Mouse (Mus musculus) cerebellum, adult 8-10 months (tissue): ENCODE results near the gene Hnrnpu.

Experiments
- DNase-seq: peaks from one replicate; pipeline ENCODE4 v3.0.0; 2022

The Hnrnpu gene

DNA sequence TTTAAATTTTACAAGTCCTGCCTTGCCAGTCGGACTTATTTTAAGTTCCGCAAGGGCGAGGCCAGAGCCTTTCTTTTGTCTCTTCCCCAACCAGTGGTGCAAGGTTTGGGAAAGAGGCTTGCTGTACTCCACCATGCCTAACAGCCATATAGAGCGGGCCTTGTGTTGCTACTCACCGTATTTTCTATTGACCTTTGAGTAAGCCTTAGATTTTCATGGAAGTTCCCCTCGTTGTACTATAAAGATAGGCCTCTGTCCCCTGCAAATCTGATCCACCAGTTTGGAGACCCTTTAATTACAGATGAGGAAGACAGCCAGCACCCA is 683 bp upstream of the Hnrnpu start:
- DNase-seq, result peak; percentile 46

DNA sequence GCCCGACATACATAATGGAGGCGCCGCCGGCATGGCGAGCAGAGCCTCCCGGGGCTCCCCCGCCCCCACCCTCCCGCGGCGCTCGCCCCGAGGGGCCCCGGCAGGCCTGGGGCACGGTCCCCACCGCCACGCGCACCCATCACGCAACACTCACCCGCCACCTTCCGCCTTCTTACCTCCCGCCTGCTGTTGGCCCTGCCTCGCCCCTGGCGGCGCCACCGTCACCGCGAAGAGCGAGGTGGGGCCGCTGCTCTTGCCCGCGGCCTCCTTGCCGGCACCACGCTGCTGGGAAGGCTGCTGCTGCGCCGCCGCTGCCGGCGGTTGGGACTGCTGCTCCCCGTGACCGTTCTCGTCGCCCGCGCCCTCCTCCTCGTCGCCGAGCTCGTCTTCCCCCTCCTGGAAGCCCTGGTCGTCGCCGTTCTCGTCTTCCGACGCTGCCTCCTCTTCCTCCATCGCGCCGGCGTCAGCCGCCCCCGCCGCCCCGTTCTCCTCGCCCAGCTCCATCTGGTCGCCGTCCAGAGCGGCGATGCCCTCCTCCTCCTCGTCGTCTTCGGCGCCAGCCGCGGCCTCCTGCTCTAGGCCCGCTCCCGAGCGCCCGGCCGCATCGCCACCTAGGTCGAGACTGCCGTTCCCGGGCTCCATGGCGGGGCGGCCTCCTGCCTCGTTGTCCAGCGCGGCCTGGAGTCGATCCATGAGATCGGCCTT is 668 bp downstream of the Hnrnpu start:
- DNase-seq, result no peak

DNA sequence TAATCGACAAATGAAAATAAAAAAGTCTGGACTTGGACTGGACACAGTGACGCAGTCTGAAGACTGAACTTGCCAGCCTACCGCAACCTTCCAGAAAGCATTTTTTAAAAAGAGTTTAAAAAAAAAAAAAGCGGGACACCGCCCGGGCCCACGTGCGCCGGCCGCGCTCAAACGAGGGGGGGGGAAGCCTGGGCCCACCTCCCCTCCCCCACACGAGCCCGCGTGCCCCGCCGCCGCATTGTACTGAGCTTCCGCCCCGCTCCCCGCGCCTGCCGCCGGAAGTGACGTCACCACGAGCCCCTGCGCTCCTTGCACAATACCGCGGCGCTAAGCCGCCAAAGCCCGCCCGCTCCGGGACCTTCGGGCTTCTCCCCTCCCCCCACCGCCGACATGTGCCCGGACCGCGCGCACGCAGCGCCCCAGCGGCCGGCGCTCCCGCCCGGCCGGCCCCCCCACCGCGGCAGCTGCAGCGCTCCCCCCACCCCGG is 1.3 kb downstream of the Hnrnpu start:
- DNase-seq, result peak; percentile 87

DNA sequence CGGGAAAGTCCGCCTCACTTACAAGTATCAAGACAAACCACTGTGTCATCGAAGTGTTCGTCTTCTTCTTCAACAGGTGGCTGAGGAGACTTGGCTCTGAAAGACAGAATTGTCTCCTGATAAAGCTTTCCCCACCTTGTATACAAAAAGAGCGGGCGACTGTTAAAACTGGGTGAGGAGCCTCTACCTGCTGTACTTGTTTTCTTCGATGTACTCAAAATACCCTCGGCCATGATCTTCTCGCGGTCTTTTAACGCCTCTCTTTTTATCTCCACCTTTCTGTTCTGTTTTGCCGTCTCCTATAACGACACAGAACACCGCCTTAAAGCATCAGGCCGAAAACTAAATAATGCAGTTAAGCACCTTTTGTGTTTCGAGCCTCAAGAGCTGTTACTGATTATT is 1.7 kb downstream of the Hnrnpu start:
- no peak for DNase-seq

DNA sequence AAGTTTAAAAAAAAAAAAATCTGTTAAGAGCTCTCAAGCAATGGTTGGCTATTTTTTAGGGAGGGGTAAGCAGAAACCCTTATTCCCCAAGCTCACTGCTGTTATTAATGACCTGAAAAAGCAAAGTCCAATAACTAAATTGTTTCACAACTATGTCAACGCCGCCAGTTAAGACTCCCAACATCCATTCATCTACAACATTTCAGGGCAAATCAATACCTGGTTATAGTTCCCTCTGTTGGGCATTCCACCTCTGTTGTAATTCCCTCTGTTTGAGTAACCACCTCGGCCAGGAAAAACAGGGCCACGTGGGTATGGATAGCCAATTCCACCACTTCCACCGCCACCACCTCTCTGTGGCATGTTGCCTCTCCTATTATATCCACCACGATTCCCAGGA is 7.7 kb downstream of the Hnrnpu start:
- DNase-seq, result no peak

- DNase-seq, result no peak
Observed at GRCm38 (mm10) chr1:178329017-178329416, 8.6 kb downstream of the Hnrnpu start.

GRCm38 (mm10) chr1:178326950-178327349 is 10.6 kb downstream of the Hnrnpu start:
- no peak for DNase-seq

DNA sequence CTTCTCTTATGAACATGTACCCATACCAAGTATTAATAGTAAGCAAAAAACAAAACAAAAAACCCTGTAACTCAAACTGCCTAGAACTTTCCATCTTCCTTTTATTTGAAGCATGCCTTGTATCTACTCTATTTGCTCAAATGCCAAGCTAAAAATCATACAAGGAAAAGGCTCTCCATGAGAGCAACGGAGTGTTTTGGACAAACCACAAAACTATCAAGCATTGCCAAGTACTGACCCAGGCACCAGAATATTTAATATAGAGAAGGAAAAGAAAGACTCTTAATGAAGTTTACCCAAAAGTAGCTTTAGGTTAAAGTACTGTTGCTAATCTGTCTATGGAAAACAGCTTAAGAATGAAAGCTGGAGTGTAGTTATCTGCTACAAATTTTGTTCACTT is 11.2 kb downstream of the Hnrnpu start:
- no peak for DNase-seq

GRCm38 (mm10) chr1:178324568-178324967 is 13.0 kb downstream of the Hnrnpu start:
- no peak for DNase-seq

DNA sequence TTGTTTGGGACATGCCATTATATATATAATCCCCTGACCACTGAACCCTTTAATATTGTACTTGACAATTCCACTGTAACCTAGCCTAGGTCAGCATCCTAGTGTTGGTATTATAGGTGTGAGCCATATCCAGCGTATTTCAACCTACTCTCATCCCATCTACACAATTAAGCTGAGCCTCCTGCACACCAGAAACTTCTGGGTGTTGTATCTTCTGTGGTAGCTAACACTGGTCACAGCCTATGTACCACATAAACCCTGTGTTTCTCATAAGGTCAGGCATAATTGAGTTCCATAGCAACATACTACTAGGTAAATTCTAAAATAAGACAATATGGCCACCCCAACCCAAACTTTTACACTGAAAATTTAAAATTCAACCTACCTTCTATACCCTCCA is 14.4 kb downstream of the Hnrnpu start:
- DNase-seq, result no peak

DNA sequence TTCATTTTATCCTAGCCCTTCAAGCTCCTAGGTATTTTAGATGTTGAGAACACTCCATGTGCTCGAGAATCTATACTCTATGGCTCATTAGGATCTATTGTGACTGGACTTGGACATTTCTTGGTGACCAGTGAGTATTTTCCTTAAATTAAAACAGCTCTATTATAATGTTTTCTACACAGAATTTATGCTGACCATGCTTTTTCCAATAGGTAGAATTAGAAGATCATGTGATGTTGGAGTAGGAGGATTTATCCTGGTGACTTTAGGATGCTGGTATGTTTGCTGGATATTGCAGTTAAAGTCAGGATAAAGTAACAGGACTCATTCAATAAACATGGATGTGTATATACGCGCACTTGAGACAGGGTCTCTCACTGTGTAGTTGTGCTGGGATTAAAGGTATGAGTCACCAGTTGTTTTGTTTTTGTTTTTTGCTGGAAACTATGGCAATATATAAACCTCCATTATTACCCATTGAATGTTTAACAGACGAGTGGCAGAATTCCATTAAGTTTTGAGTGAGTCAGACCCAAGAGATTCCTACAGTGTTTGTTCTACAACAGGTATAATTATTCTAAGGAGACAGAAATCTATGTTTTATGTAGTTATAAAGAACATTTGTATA is 15.8 kb downstream of the Hnrnpu start:
- DNase-seq, result no peak

GRCm38 (mm10) chr1:178320723-178321590 is 16.6 kb downstream of the Hnrnpu start:
- no peak for DNase-seq

- DNase-seq, result no peak
Observed at GRCm38 (mm10) chr1:178320038-178320722, 17.4 kb downstream of the Hnrnpu start.

- peak; percentile 56 for DNase-seq
Observed at GRCm38 (mm10) chr1:178319295-178320037, 18.1 kb downstream of the Hnrnpu start.

- DNase-seq, result peak; percentile 97
Observed at GRCm38 (mm10) chr1:178318389-178319184, 19.0 kb downstream of the Hnrnpu start, which contains the start of gene Cox20. Gene Cox20, plus strand, starts transcription at chr1:178319130.

DNA sequence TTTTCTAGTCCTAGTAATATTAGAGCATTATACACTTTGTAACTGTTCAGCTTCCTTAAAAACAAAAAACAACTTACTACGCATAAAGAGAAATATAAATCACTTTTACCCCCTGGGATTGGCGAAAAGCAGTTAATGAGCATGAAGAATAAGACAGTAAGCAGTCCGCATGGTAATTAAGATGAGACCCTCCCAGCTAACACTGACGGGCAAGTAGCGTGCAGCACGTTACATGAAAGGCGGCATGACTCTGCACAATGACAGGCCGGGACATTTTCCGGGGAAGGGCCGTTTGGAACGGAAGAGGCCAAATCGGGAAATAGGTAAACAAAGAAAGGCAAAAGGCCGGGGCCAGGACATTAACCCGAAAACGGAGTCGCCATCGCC is 19.6 kb downstream of the Hnrnpu start:
- DNase-seq, result no peak

DNA sequence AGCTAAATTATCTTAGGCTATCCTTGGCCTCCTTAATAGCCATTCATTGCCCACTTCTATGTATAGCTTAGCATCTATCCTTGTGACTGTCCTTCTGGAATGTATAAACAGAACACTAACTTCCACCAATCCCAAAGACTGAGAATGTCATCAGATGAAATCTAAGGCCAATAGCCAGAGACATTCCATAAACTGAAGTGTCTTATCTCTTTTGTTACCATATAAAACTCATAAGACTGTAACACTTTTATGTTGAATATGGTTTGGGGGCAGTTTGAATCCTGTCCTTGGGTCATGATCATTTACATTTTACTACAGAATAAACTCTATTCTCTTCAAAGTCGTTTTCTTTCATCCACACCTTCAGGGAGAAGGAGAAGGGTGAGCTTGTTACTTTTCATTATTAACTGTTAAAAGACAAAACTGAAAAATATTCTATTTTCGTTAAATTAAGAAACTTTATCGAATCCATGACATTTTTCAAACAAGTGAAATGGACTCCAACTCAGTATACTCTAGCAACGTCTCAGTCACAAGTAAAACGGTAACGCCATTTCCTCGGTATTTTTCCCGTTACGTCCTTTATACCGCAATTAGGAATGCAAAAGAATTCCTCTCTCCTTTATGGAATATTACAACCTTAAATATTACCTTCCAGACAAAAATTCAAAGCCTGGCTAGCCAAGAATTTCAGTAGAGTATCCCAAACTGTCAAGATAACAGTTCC is 20.2 kb downstream of the Hnrnpu start:
- DNase-seq, result no peak

DNA sequence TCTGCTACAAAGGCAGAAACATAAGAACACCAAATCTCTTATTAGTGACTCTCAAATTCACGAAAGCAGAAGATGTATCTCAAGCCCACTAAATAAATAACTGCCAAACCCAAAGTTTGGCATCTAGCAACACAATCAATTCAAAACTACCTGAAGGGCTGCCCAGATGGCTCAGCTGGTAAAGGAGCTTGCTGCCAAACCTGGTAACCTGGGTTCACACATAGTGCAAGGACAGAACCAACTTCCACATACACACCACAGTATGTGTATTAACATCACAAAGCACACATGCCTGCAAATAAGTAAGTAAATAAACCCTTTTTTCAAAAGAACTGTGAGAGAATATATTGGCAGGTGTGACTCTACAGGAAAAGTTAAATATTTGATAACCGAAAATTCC is 23.4 kb downstream of the Hnrnpu start:
- no peak for DNase-seq

- DNase-seq, result no peak
Observed at GRCm38 (mm10) chr1:178313039-178313597, 24.5 kb downstream of the Hnrnpu start.

DNA sequence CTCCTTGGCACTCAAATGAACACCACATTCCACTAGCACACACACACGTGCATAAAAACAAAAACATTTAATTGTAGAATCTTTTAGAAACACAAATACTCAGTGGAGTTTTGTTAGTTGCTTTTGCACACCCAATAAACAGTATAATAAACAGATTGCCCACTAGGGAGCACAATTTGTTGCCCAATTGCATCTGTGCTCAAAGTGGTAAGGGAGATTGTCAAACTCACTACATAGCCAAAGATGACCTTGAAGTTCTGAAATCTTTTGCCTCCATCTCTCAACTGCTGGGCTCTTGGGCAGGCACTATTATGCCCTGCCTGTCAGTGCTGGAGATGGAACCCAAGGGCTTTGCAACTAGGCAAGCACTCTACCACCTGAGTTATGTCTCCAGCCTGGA is 27.5 kb downstream of the Hnrnpu start:
- DNase-seq, result no peak

- no peak for DNase-seq
Observed at GRCm38 (mm10) chr1:178309487-178309886, 28.1 kb downstream of the Hnrnpu start.
